Mouse (Mus musculus): Measurements from ENCODE around the gene Cldnd1. TPM values are rescaled to one million over a fixed set of nuclear protein-coding genes. Genes with fewer than 3 reads are reported as not detected.

Cldnd1 gene
- polyA plus RNA-seq, 1 experiment, result 51.4 TPM

- 27% methylated on average over 20 of the region's 20 CpGs for WGBS
- H3K4me1 ChIP-seq (replicated peaks; ENCODE audit: control insufficient read depth, insufficient read depth, low read length), result no peaks in the 10 kb centered on the region
- peaks cover 1% of the 10 kb centered on the region; the same call in 1 of the 2 replicates for H3K36me3 ChIP-seq (ENCODE audit: control insufficient read depth, insufficient read depth, low read length)
- H3K27me3 ChIP-seq (ENCODE audit: control insufficient read depth, insufficient read depth, low read length), result no peaks in the 10 kb centered on the region
- no peak overlapping the region for H3K27ac ChIP-seq (ENCODE audit: control insufficient read depth, insufficient read depth, low read length)
- peak; percentile 26 for DNase-seq
- no peak overlapping the region for H3K4me3 ChIP-seq (ENCODE audit: control insufficient read depth, insufficient read depth, low read length)
- TF ChIP-seq CTCF (IDR thresholded peaks at IDR 0.05; ENCODE audit: borderline replicate concordance, control insufficient read depth, extremely low read depth, insufficient read depth, low read length, poor library complexity), result no peak
- no peak for TF ChIP-seq POLR2A (IDR thresholded peaks at IDR 0.05; ENCODE audit: control insufficient read depth, extremely low read depth, insufficient read depth, low read length, poor library complexity)
Measured at GRCm38 (mm10) chr16:58685548-58686537, 41.9 kb upstream of the Cldnd1 start.

DNA sequence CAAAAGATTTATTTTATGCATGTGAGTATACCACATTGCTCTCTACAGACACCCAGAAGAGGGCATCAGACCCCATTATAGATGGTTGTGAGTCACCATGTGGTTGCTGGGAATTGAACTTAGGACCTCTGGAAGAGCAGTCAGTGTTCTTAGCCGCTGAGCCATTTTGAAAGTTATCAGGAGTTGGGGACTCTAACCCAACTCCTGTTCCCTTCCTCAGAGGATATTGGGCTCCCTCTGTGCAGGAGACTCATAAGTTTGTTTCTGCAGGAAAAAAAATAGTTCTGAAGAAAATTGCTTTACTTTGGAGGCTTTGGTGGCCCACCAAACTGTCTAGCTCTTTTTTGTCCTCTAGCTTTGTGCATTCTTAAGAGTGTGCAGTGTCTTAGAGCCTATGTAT is 39.2 kb upstream of the Cldnd1 start:
- Histone ChIP-seq H3K27me3 (ENCODE audit: control insufficient read depth, insufficient read depth, low read length) (no peaks in the 10 kb centered on the region), H3K27ac (ENCODE audit: control insufficient read depth, insufficient read depth, low read length) (no peak overlapping the region), H3K4me3 (ENCODE audit: control insufficient read depth, insufficient read depth, low read length) (no peak overlapping the region), H3K36me3 (ENCODE audit: control insufficient read depth, insufficient read depth, low read length) (no peaks in the 10 kb centered on the region), H3K4me1 (replicated peaks; ENCODE audit: control insufficient read depth, insufficient read depth, low read length) (no peaks in the 10 kb centered on the region)
- no peak for DNase-seq
- 97% methylated on average over 1 of the region's 1 CpGs for WGBS
- TF ChIP-seq POLR2A (IDR thresholded peaks at IDR 0.05; ENCODE audit: control insufficient read depth, extremely low read depth, insufficient read depth, low read length, poor library complexity), result no peak
- no peak for TF ChIP-seq CTCF (IDR thresholded peaks at IDR 0.05; ENCODE audit: borderline replicate concordance, control insufficient read depth, extremely low read depth, insufficient read depth, low read length, poor library complexity)

DNA sequence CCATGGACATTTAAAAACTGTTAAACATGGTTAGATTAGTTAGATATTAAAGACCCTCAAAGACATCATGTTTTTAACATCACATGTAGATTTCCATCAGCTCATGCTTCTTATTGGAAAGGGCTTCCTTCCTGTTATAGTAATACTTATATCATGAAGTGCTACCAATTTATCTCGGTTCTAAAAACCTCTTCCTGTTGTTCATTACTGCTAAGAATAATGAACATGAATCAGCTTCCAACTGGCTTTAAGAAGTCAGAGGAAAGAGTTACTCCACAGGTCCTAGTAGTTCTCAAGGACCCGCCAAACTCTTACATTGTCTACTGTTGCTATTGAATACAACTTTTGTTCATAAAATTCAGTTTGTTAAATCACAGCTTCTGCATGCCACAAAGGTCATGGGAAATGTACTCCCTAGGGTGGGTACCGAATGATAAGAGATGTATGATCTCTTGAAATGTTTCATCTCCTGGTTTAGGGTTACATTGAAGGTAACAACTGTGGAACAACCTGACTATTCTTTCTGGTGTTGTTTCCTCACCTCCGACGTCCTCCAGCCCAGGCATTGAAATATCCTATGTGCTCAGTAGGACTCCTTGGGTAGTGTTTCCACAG is 38.0 kb upstream of the Cldnd1 start:
- TF ChIP-seq POLR2A (IDR thresholded peaks at IDR 0.05; ENCODE audit: control insufficient read depth, extremely low read depth, insufficient read depth, low read length, poor library complexity) (no peak), CTCF (IDR thresholded peaks at IDR 0.05; ENCODE audit: borderline replicate concordance, control insufficient read depth, extremely low read depth, insufficient read depth, low read length, poor library complexity) (no peak)
- no peak for DNase-seq
- no peak overlapping the region for H3K27ac ChIP-seq (ENCODE audit: control insufficient read depth, insufficient read depth, low read length)
- H3K4me1 ChIP-seq (replicated peaks; ENCODE audit: control insufficient read depth, insufficient read depth, low read length), result no peaks in the 10 kb centered on the region
- H3K36me3 ChIP-seq (ENCODE audit: control insufficient read depth, insufficient read depth, low read length), result no peaks in the 10 kb centered on the region
- no peaks in the 10 kb centered on the region for H3K27me3 ChIP-seq (ENCODE audit: control insufficient read depth, insufficient read depth, low read length)
- H3K4me3 ChIP-seq (ENCODE audit: control insufficient read depth, insufficient read depth, low read length), result no peak overlapping the region
- 69% methylated on average over 5 of the region's 5 CpGs for WGBS

DNA sequence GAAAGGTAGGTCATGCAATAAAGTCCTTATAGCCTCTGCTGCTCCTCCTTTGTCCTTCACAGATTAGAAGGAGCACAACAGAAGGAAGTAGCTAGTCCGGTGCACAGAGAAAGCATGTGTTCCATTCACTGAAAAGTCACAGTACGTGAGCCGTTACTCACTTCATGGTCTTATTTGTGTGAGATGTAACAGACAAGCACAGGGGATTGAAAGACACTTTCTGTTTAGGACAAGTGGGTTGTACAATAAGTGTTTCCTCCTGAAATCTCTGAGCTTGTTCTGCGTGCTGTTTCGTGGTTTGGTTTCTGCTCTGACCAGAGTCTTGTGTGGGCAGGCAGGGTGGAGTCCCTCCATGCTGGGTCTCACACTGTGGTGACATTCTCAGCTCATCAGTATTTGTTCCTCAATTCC is 37.4 kb upstream of the Cldnd1 start:
- no peak for DNase-seq
- TF ChIP-seq CTCF (IDR thresholded peaks at IDR 0.05; ENCODE audit: borderline replicate concordance, control insufficient read depth, extremely low read depth, insufficient read depth, low read length, poor library complexity), result no peak
- no peak for TF ChIP-seq POLR2A (IDR thresholded peaks at IDR 0.05; ENCODE audit: control insufficient read depth, extremely low read depth, insufficient read depth, low read length, poor library complexity)
- WGBS, result 18% methylated on average over 5 of the region's 5 CpGs
- no peak overlapping the region for H3K27ac ChIP-seq (ENCODE audit: control insufficient read depth, insufficient read depth, low read length)
- H3K36me3 ChIP-seq (ENCODE audit: control insufficient read depth, insufficient read depth, low read length), result no peaks in the 10 kb centered on the region
- no peak overlapping the region for H3K4me3 ChIP-seq (ENCODE audit: control insufficient read depth, insufficient read depth, low read length)
- H3K4me1 ChIP-seq (replicated peaks; ENCODE audit: control insufficient read depth, insufficient read depth, low read length), result no peaks in the 10 kb centered on the region
- no peaks in the 10 kb centered on the region for H3K27me3 ChIP-seq (ENCODE audit: control insufficient read depth, insufficient read depth, low read length)

GRCm38 (mm10) chr16:58694091-58694490 is 33.6 kb upstream of the Cldnd1 start:
- H3K27ac ChIP-seq (ENCODE audit: control insufficient read depth, insufficient read depth, low read length), result no peak overlapping the region
- H3K27me3 ChIP-seq (ENCODE audit: control insufficient read depth, insufficient read depth, low read length), result no peaks in the 10 kb centered on the region
- TF ChIP-seq POLR2A (IDR thresholded peaks at IDR 0.05; ENCODE audit: control insufficient read depth, extremely low read depth, insufficient read depth, low read length, poor library complexity) (no peak), CTCF (IDR thresholded peaks at IDR 0.05; ENCODE audit: borderline replicate concordance, control insufficient read depth, extremely low read depth, insufficient read depth, low read length, poor library complexity) (no peak)
- no peak overlapping the region for H3K4me3 ChIP-seq (ENCODE audit: control insufficient read depth, insufficient read depth, low read length)
- 56% methylated on average over 5 of the region's 5 CpGs for WGBS
- no peaks in the 10 kb centered on the region for H3K4me1 ChIP-seq (replicated peaks; ENCODE audit: control insufficient read depth, insufficient read depth, low read length)
- no peaks in the 10 kb centered on the region for H3K36me3 ChIP-seq (ENCODE audit: control insufficient read depth, insufficient read depth, low read length)
- DNase-seq, result no peak

DNA sequence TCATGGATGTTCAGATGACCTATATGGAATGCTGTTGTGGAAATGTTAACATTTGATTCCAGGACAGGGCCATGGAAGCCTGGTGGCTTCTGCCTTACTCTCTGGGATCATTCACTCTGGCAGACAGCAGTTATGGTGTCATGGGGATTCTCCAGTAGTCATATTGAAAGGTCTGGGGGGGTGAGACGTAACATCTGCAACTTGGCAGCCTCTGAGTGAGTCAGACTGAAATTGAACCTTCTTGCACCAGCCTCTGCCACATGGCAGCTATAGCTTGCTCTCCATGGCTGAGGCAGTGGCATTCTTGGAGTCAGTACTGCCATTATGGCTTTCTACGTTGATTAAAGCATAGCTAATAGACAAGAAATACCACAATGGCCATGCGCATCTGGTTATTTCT is 30.9 kb upstream of the Cldnd1 start:
- Histone ChIP-seq H3K4me1 (replicated peaks; ENCODE audit: control insufficient read depth, insufficient read depth, low read length) (no peaks in the 10 kb centered on the region), H3K27ac (ENCODE audit: control insufficient read depth, insufficient read depth, low read length) (no peak overlapping the region), H3K27me3 (ENCODE audit: control insufficient read depth, insufficient read depth, low read length) (no peaks in the 10 kb centered on the region), H3K36me3 (ENCODE audit: control insufficient read depth, insufficient read depth, low read length) (no peaks in the 10 kb centered on the region), H3K4me3 (ENCODE audit: control insufficient read depth, insufficient read depth, low read length) (no peak overlapping the region)
- DNase-seq, result no peak
- WGBS, result over 99% methylated on average over 3 of the region's 3 CpGs
- TF ChIP-seq CTCF (IDR thresholded peaks at IDR 0.05; ENCODE audit: borderline replicate concordance, control insufficient read depth, extremely low read depth, insufficient read depth, low read length, poor library complexity) (no peak), POLR2A (IDR thresholded peaks at IDR 0.05; ENCODE audit: control insufficient read depth, extremely low read depth, insufficient read depth, low read length, poor library complexity) (no peak)

All from thymus, adult 2 months (tissue).